Mouse (Mus musculus) yolk sac, embryonic 10.5 days (tissue): ENCODE measurements at regions not wholly inside any gene's neighbourhood (a gene's known extent, or its start where the extent isn't known, plus 50 kb on each side); places are given as distances from the start of the nearest gene placed in this dataset.
A peak's percentile ranks its signal among the peaks of the same experiment; 100 is the strongest.

Experiments used
- DNase-seq: peaks from one replicate; pipeline ENCODE4 v3.0.0-alpha.2; 2017; ENCODE audit warnings: low spot score

- no peak for DNase-seq
Measured at GRCm38 (mm10) chr9:41377701-41378626, 216.5 kb upstream of the Ubash3b start.

GRCm38 (mm10) chr9:41376948-41377700 is 215.6 kb upstream of the Ubash3b start:
- no peak for DNase-seq

- DNase-seq, result no peak
Measured at GRCm38 (mm10) chr9:41375984-41376651, 214.6 kb upstream of the Ubash3b start.

GRCm38 (mm10) chr9:41374591-41375481 is 213.3 kb upstream of the Ubash3b start:
- DNase-seq, result no peak

GRCm38 (mm10) chr9:41366405-41366804 is 204.9 kb upstream of the Ubash3b start:
- no peak for DNase-seq

GRCm38 (mm10) chr9:41365251-41365650 is 203.8 kb upstream of the Ubash3b start:
- no peak for DNase-seq

- no peak for DNase-seq
Measured at GRCm38 (mm10) chr9:41364442-41365250, 203.1 kb upstream of the Ubash3b start.

GRCm38 (mm10) chr9:41360356-41360755 is 198.9 kb upstream of the Ubash3b start:
- DNase-seq, result no peak

GRCm38 (mm10) chr9:41359286-41359685 is 197.8 kb upstream of the Ubash3b start:
- no peak for DNase-seq

- DNase-seq, result no peak
Measured at GRCm38 (mm10) chr9:41345338-41345737, 183.8 kb upstream of the Ubash3b start.

GRCm38 (mm10) chr9:41337375-41337774 is 175.9 kb upstream of the Ubash3b start:
- no peak for DNase-seq

GRCm38 (mm10) chr9:41336801-41337200 is 175.3 kb upstream of the Ubash3b start:
- DNase-seq, result no peak

GRCm38 (mm10) chr9:41334462-41335241 is 173.2 kb upstream of the Ubash3b start:
- peak; percentile 5 for DNase-seq

- DNase-seq, result no peak
Measured at GRCm38 (mm10) chr9:41333526-41333925, 172.0 kb upstream of the Ubash3b start.

- DNase-seq, result no peak
Measured at GRCm38 (mm10) chr9:41328959-41329358, 167.5 kb upstream of the Ubash3b start.

GRCm38 (mm10) chr9:41328480-41328879 is 167.0 kb upstream of the Ubash3b start:
- peak; percentile 13 for DNase-seq

- DNase-seq, result no peak
Measured at GRCm38 (mm10) chr9:41328056-41328455, 166.6 kb upstream of the Ubash3b start.

- DNase-seq, result no peak
Measured at GRCm38 (mm10) chr9:41327561-41327960, 166.1 kb upstream of the Ubash3b start.

GRCm38 (mm10) chr9:41326772-41327560 is 165.5 kb upstream of the Ubash3b start:
- DNase-seq, result peak; percentile 51
